Mouse (Mus musculus) retina, adult 2 months (tissue): ENCODE measurements around the gene Ccsap.

Experiments
- DNase-seq: peaks from one replicate; pipeline ENCODE4 v3.0.0-alpha.2; 2012; ENCODE audit warnings: low read depth, low spot score

Gene Ccsap

GRCm38 (mm10) chr8:123880271-123880670, 20.3 kb upstream of the Ccsap start:
- DNase-seq = no peak

GRCm38 (mm10) chr8:123877865-123878264, 17.9 kb upstream of the Ccsap start:
- no peak for DNase-seq

GRCm38 (mm10) chr8:123874324-123874723, 14.3 kb upstream of the Ccsap start:
- DNase-seq = no peak

GRCm38 (mm10) chr8:123873364-123873763, 13.4 kb upstream of the Ccsap start:
- DNase-seq = no peak

GRCm38 (mm10) chr8:123872048-123872447, 12.0 kb upstream of the Ccsap start:
- no peak for DNase-seq

- DNase-seq = no peak
Measured at GRCm38 (mm10) chr8:123866971-123867370, 7.0 kb upstream of the Ccsap start.

- no peak for DNase-seq
Measured at GRCm38 (mm10) chr8:123865786-123866185, 5.8 kb upstream of the Ccsap start.

- no peak for DNase-seq
Measured at GRCm38 (mm10) chr8:123860386-123860785, 377 bp upstream of the Ccsap start.

GRCm38 (mm10) chr8:123858941-123859647, 915 bp downstream of the Ccsap start:
- peak; percentile 87 for DNase-seq

- DNase-seq = no peak
Measured at GRCm38 (mm10) chr8:123858574-123858940, 1.5 kb downstream of the Ccsap start.

GRCm38 (mm10) chr8:123857361-123857760, 2.6 kb downstream of the Ccsap start:
- DNase-seq = no peak

GRCm38 (mm10) chr8:123854733-123855475, 5.1 kb downstream of the Ccsap start:
- DNase-seq = no peak

GRCm38 (mm10) chr8:123854252-123854651, 5.8 kb downstream of the Ccsap start:
- DNase-seq = no peak

GRCm38 (mm10) chr8:123851590-123851989, 8.4 kb downstream of the Ccsap start:
- no peak for DNase-seq

GRCm38 (mm10) chr8:123849352-123849751, 10.7 kb downstream of the Ccsap start:
- DNase-seq = no peak

- DNase-seq = no peak
Measured at GRCm38 (mm10) chr8:123847546-123847945, 12.5 kb downstream of the Ccsap start.

GRCm38 (mm10) chr8:123846509-123846908, 13.5 kb downstream of the Ccsap start:
- no peak for DNase-seq

- no peak for DNase-seq
Measured at GRCm38 (mm10) chr8:123845991-123846390, 14.0 kb downstream of the Ccsap start.

GRCm38 (mm10) chr8:123845114-123845513, 14.9 kb downstream of the Ccsap start:
- no peak for DNase-seq

GRCm38 (mm10) chr8:123844341-123844740, 15.7 kb downstream of the Ccsap start:
- no peak for DNase-seq

- DNase-seq = no peak
Measured at GRCm38 (mm10) chr8:123842086-123842485, 17.9 kb downstream of the Ccsap start.

GRCm38 (mm10) chr8:123840578-123841345, 19.2 kb downstream of the Ccsap start:
- no peak for DNase-seq
